Mouse (Mus musculus): ENCODE measurements around the gene Otulin.
A peak's percentile ranks its signal among the peaks of the same experiment; 100 is the strongest.

The Otulin gene

GRCm38 (mm10) chr15:27616159-27616558, 14.3 kb downstream of the Otulin start:
- DNase-seq (ENCODE audit: low spot score in 2 of 2) = no peak

GRCm38 (mm10) chr15:27613255-27613654, 17.2 kb downstream of the Otulin start:
- DNase-seq (ENCODE audit: low spot score in 2 of 2) = no peak

GRCm38 (mm10) chr15:27612533-27613221, 17.8 kb downstream of the Otulin start:
- DNase-seq (ENCODE audit: low spot score in 2 of 2) = peak; percentile 44 to 74

- no peak for DNase-seq (ENCODE audit: low spot score in 2 of 2)
Measured at GRCm38 (mm10) chr15:27609554-27609953, 20.9 kb downstream of the Otulin start.

- no peak for DNase-seq (ENCODE audit: low spot score in 2 of 2)
Measured at GRCm38 (mm10) chr15:27605252-27605651, 25.2 kb downstream of the Otulin start.

GRCm38 (mm10) chr15:27604558-27604957, 25.9 kb downstream of the Otulin start:
- DNase-seq (ENCODE audit: low spot score in 2 of 2) = no peak

GRCm38 (mm10) chr15:27600524-27600923, 30.0 kb downstream of the Otulin start:
- no peak for DNase-seq (ENCODE audit: low spot score in 2 of 2)

- DNase-seq (ENCODE audit: low spot score in 2 of 2) = no peak
Measured at GRCm38 (mm10) chr15:27598786-27599385, 31.6 kb downstream of the Otulin start.

- no peak for DNase-seq (ENCODE audit: low spot score in 2 of 2)
Measured at GRCm38 (mm10) chr15:27597516-27597915, 33.0 kb downstream of the Otulin start.

GRCm38 (mm10) chr15:27596463-27597140, 33.9 kb downstream of the Otulin start:
- peak in 1 of 2 experiments; percentile 47 for DNase-seq (ENCODE audit: low spot score in 2 of 2)

- DNase-seq (ENCODE audit: low spot score in 2 of 2) = no peak
Measured at GRCm38 (mm10) chr15:27595560-27595959, 34.9 kb downstream of the Otulin start.

- DNase-seq (ENCODE audit: low spot score in 2 of 2) = no peak
Measured at GRCm38 (mm10) chr15:27594973-27595372, 35.5 kb downstream of the Otulin start.

GRCm38 (mm10) chr15:27593717-27594116, 36.8 kb downstream of the Otulin start:
- DNase-seq (ENCODE audit: low spot score in 2 of 2) = peak in 1 of 2 experiments; percentile 27

GRCm38 (mm10) chr15:27592620-27593320, 37.7 kb downstream of the Otulin start:
- DNase-seq (ENCODE audit: low spot score in 2 of 2) = no peak

GRCm38 (mm10) chr15:27590812-27591211, 39.7 kb downstream of the Otulin start:
- DNase-seq (ENCODE audit: low spot score in 2 of 2) = no peak

GRCm38 (mm10) chr15:27588087-27588826, 42.2 kb downstream of the Otulin start:
- no peak for DNase-seq (ENCODE audit: low spot score in 2 of 2)

- no peak for DNase-seq (ENCODE audit: low spot score in 2 of 2)
Measured at GRCm38 (mm10) chr15:27586093-27586480, 44.4 kb downstream of the Otulin start.

GRCm38 (mm10) chr15:27585466-27586092, 44.9 kb downstream of the Otulin start:
- DNase-seq (ENCODE audit: low spot score in 2 of 2) = no peak

GRCm38 (mm10) chr15:27583620-27584019, 46.9 kb downstream of the Otulin start:
- no peak for DNase-seq (ENCODE audit: low spot score in 2 of 2)

GRCm38 (mm10) chr15:27583042-27583441, 47.5 kb downstream of the Otulin start:
- peak in 1 of 2 experiments; percentile 53 for DNase-seq (ENCODE audit: low spot score in 2 of 2)

- peak; percentile 37 to 69 for DNase-seq (ENCODE audit: low spot score in 2 of 2)
Measured at GRCm38 (mm10) chr15:27582428-27582827, 48.1 kb downstream of the Otulin start.

Measured in spleen, postnatal 10 days (tissue).